Mouse (Mus musculus) CH12.LX (cell line): ENCODE results near the gene Flt1. TPM values are rescaled to one million over a fixed set of nuclear protein-coding genes. Genes with fewer than 3 reads are reported as not detected.
"Not testable (repeated sequence)": the region's sequence is repeated elsewhere in the genome, so short reads cannot be mapped to it uniquely, and the experiment has no call there.

Experiments
- DNase-seq: peaks from one replicate; pipeline ENCODE4 v3.0.0-alpha.2; 2013; ENCODE audit errors: extremely low read depth
- H3K27ac ChIP-seq: 2 replicates; pipeline ENCODE4 v1.5.1; 2012; ENCODE audit warnings: low read depth, mild to moderate bottlenecking, control low read depth, moderate library complexity; ENCODE audit not compliant: insufficient read depth
- H3K27me3 ChIP-seq: replicated peaks from 2 replicates; pipeline ENCODE3; 2012; ENCODE audit warnings: inconsistent platforms
- H3K36me3 ChIP-seq, 2 experiments: replicated peaks in 1 of 2; 2 replicates each; pipeline versions ENCODE3 to v1.6.1; 2012; ENCODE audit warnings: inconsistent platforms in 1 of 2, low read length in 1 of 2, mild to moderate bottlenecking in 1 of 2, mixed read lengths in 1 of 2, moderate library complexity in 1 of 2; ENCODE audit not compliant: control insufficient read depth in 1 of 2, insufficient read depth in 1 of 2
- H3K4me1 ChIP-seq, 2 experiments: 2 replicates each; pipeline ENCODE4 v1.6.1; 2012; ENCODE audit warnings: inconsistent platforms in 1 of 2, moderate library complexity in 1 of 2; ENCODE audit not compliant: insufficient read depth in 2 of 2, control insufficient read depth in 1 of 2
- H3K4me2 ChIP-seq: 2 replicates; pipeline ENCODE4 v1.6.1; 2012; ENCODE audit warnings: low read depth, mild to moderate bottlenecking, control low read depth; ENCODE audit not compliant: poor library complexity, insufficient read depth, severe bottlenecking
- H3K4me3 ChIP-seq, 3 experiments: fragments of 150-350 bp in 1 of 3; sonication (generic) in 1 of 3; replicated peaks in 1 of 3; 2 replicates each; pipeline versions ENCODE3 to v1.5.1; 2011 to 2012; ENCODE audit warnings: low read depth in 2 of 3, low read length in 2 of 3, mild to moderate bottlenecking in 2 of 3, moderate library complexity in 2 of 3, control low read depth in 1 of 3, improper control_type of control experiment in 1 of 3, inconsistent platforms in 1 of 3, mixed read lengths in 1 of 3; ENCODE audit not compliant: poor library complexity in 1 of 3
- H3K79me2 ChIP-seq: replicated peaks from 2 replicates; pipeline ENCODE4 v1.6.1; 2012; ENCODE audit warnings: mild to moderate bottlenecking, moderate library complexity; ENCODE audit not compliant: control insufficient read depth, poor library complexity, insufficient read depth, severe bottlenecking; ENCODE audit errors: extremely low read depth
- H3K9ac ChIP-seq: 2 replicates; pipeline ENCODE4 v1.6.1; 2012; ENCODE audit warnings: low read depth, mild to moderate bottlenecking, control low read depth, moderate library complexity; ENCODE audit not compliant: insufficient read depth
- H3K9me3 ChIP-seq: replicated peaks from 2 replicates; pipeline ENCODE3; 2012; ENCODE audit warnings: low read length, inconsistent platforms, mixed read lengths
- BHLHE40 ChIP-seq: IDR thresholded peaks from 2 replicates; pipeline ENCODE4 v1.6.1; 2011; ENCODE audit warnings: mild to moderate bottlenecking, low read depth, low read length, improper control_type of control experiment
- CHD1 ChIP-seq: IDR thresholded peaks from 2 replicates; pipeline ENCODE4 v1.6.1; 2012; ENCODE audit warnings: low read depth, low read length, improper control_type of control experiment, inconsistent platforms
- CTCF ChIP-seq, 2 experiments: IDR thresholded peaks in 1 of 2; conservative IDR thresholded peaks in 1 of 2; 2 replicates each; pipeline ENCODE4 v1.5.1; 2011 to 2012; ENCODE audit warnings: low read depth in 2 of 2, low read length in 2 of 2, improper control_type of control experiment in 1 of 2, inconsistent platforms in 1 of 2, mild to moderate bottlenecking in 1 of 2, moderate library complexity in 1 of 2
- ELF1 ChIP-seq: IDR thresholded peaks from 2 replicates; pipeline ENCODE4 v1.6.1; 2014; ENCODE audit warnings: low read depth, mild to moderate bottlenecking, inconsistent platforms, low read length, improper control_type of control experiment
- ETS1 ChIP-seq: conservative IDR thresholded peaks from 2 replicates; pipeline ENCODE4 v1.6.1; 2012; ENCODE audit warnings: low read depth, mild to moderate bottlenecking, inconsistent platforms, low read length, improper control_type of control experiment, moderate library complexity
- HCFC1 ChIP-seq: IDR thresholded peaks from 2 replicates; pipeline ENCODE4 v1.6.1; 2012; ENCODE audit warnings: low read depth, mild to moderate bottlenecking, inconsistent platforms, low read length, improper control_type of control experiment
- IRF4 ChIP-seq: IDR thresholded peaks from 2 replicates; pipeline ENCODE4 v1.6.1; 2014; ENCODE audit warnings: low read depth, mild to moderate bottlenecking, inconsistent platforms, low read length, improper control_type of control experiment
- JUN ChIP-seq: IDR thresholded peaks from 2 replicates; pipeline ENCODE4 v1.6.1; 2011; ENCODE audit warnings: low read depth, mild to moderate bottlenecking, low read length, improper control_type of control experiment, moderate library complexity; ENCODE audit not compliant: insufficient read depth
- JUND ChIP-seq: conservative IDR thresholded peaks from 2 replicates; pipeline ENCODE4 v1.6.1; 2011; ENCODE audit warnings: low read depth, low read length, improper control_type of control experiment
- KAT2A ChIP-seq: IDR thresholded peaks from 2 replicates; pipeline ENCODE4 v1.6.1; 2012; ENCODE audit warnings: low read length, improper control_type of control experiment, inconsistent platforms; ENCODE audit not compliant: insufficient replicate concordance
- MAZ ChIP-seq: IDR thresholded peaks from 2 replicates; pipeline ENCODE4 v1.6.1; 2012; ENCODE audit warnings: low read depth, mild to moderate bottlenecking, inconsistent platforms, low read length, improper control_type of control experiment, moderate library complexity
- MEF2A ChIP-seq: IDR thresholded peaks from 2 replicates; pipeline ENCODE4 v1.6.1; 2014; ENCODE audit warnings: low read depth, mild to moderate bottlenecking, inconsistent platforms, low read length, improper control_type of control experiment, borderline replicate concordance
- MXI1 ChIP-seq: IDR thresholded peaks from 2 replicates; pipeline ENCODE4 v1.6.1; 2011; ENCODE audit warnings: mild to moderate bottlenecking, low read depth, low read length, improper control_type of control experiment
- RCOR1 ChIP-seq: conservative IDR thresholded peaks from 2 replicates; pipeline ENCODE4 v1.6.1; 2012; ENCODE audit warnings: low read depth, mild to moderate bottlenecking, inconsistent platforms, low read length, improper control_type of control experiment
- SMC3 ChIP-seq: IDR thresholded peaks from 2 replicates; pipeline ENCODE4 v1.6.1; 2011; ENCODE audit warnings: low read depth, low read length, improper control_type of control experiment
- TBP ChIP-seq: conservative IDR thresholded peaks from 2 replicates; pipeline ENCODE4 v1.6.1; 2011; ENCODE audit warnings: low read depth, low read length, improper control_type of control experiment
- USF1 ChIP-seq: IDR thresholded peaks from 2 replicates; pipeline ENCODE4 v1.6.1; 2014; ENCODE audit warnings: low read depth, mild to moderate bottlenecking, inconsistent platforms, low read length, improper control_type of control experiment
- ZMIZ1 ChIP-seq: IDR thresholded peaks from 2 replicates; pipeline ENCODE4 v1.6.1; 2012; ENCODE audit warnings: low read depth, mild to moderate bottlenecking, inconsistent platforms, low read length, improper control_type of control experiment
- ZNF384 ChIP-seq: IDR thresholded peaks from 2 replicates; pipeline ENCODE4 v1.6.1; 2012; ENCODE audit warnings: low read depth, low read length, improper control_type of control experiment, inconsistent platforms
- dilution Hi-C: fragments of 300-500 bp; cut with MboI; formaldehyde crosslinking; loops from 2 replicates; pipeline ENCODE4 v1.14.3; 2020; ENCODE audit warnings: low sequenced_read_pairs; ENCODE audit not compliant: extremely low pct_unique_long_range_greater_than_20kb, extremely low pct_ligation_motif_present
- in situ Hi-C: fragments of 300-500 bp; cut with MboI; formaldehyde crosslinking; loops from 3 replicates; pipeline ENCODE4 v1.14.3; 2019; ENCODE audit warnings: low sequenced_read_pairs, low pct_ligation_motif_present, low pct_unique_long_range_greater_than_20kb, mixed read lengths
- polyA plus RNA-seq: library from polyadenylated mRNA; unstranded; fragments of >175 nt; gene quantifications from 2 replicates; pipeline ENCODE4 v1.2.1, GENCODE M21; 2012; ENCODE audit warnings: low read depth; ENCODE audit not compliant: insufficient read length
- total RNA-seq, 2 experiments: library from RNA; depleted of rRNA; stranded (reverse); fragments of 300-350 nt in 1 of 2; fragments of >200 nt in 1 of 2; gene quantifications; 2 replicates each; pipeline ENCODE4 v1.2.3; 2012 to 2014

Gene Flt1
- total and polyA plus RNA-seq, 3 experiments = 0.27 to 0.94 (median 0.47) TPM

DNA sequence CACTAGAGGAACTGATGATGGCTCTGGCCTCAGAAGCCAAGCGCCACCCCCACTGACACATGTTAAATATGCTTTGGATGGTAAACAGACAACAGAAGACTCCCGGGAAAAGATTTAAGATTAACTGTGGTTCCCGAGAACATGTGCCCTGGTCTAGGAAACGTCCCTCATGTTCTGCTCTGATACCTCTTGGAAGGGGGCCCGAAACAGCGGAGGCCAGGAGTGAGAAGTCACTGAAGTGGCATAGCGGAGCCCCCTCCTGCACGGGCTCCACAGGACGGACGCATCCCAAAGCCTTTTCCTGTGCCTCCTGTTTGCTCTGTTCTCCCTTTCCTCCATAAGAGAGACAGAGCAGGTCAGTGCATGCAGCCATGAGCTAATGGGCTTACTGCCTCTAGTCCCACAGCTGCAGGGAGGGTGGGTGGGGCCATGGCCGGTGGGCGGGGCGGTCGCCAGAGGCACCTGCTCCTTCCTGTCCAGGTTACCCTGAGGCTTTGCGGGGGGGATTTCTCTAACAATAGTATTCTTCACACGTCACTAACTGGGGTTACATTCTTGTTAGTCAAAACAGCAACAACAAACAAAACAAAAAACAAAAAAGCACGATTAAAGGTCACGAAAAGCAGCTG is 162.2 kb downstream of the Flt1 start:
- Histone ChIP-seq H3K9ac (no peak overlapping the region), H3K27me3 (no peaks in the 10 kb centered on the region), H3K4me3 (peak overlapping the region in 2 of 3 experiments; percentile 8 to 31), H3K27ac (no peak overlapping the region), H3K36me3 (no peaks in the 10 kb centered on the region), H3K4me1 (peaks cover 0 to 21% of the 10 kb centered on the region in 2 experiments; a peak in 3 of 4 replicates), H3K9me3 (no peaks in the 10 kb centered on the region), H3K79me2 (no peaks in the 10 kb centered on the region), H3K4me2 (peak overlapping the region; percentile 58)
- in situ Hi-C loops (no loop called here), dilution Hi-C loops (no loop called here)
- TF ChIP-seq KAT2A (no peak), HCFC1 (no peak)
- DNase-seq = peak; percentile 37

DNA sequence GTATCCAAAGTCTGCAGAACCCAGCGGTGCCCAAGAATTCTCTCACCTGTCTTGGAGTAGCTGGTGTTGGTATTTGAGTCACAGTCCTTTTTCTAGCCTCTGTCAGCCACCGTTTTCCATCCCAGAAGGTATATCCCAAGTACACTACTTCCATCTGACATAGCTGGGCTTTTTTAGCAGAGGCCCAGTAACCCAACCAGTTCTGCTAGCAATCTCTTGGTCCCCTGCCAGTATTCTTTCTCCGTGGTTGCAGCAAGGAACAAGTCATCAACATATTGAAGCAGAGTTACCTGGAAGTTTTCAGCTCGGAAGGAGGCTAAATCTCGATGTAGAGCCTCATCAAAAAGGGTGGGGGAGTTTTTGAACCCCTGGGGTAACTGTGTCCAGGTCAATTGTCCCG is 168.2 kb downstream of the Flt1 start:
- in situ Hi-C loops, H3K9ac ChIP-seq, H3K4me1 ChIP-seq, H3K27ac ChIP-seq, H3K79me2 ChIP-seq, dilution Hi-C loops, H3K36me3 ChIP-seq, H3K9me3 ChIP-seq, H3K27me3 ChIP-seq, H3K4me2 ChIP-seq, H3K4me3 ChIP-seq, DNase-seq: not testable (repeated sequence)

DNA sequence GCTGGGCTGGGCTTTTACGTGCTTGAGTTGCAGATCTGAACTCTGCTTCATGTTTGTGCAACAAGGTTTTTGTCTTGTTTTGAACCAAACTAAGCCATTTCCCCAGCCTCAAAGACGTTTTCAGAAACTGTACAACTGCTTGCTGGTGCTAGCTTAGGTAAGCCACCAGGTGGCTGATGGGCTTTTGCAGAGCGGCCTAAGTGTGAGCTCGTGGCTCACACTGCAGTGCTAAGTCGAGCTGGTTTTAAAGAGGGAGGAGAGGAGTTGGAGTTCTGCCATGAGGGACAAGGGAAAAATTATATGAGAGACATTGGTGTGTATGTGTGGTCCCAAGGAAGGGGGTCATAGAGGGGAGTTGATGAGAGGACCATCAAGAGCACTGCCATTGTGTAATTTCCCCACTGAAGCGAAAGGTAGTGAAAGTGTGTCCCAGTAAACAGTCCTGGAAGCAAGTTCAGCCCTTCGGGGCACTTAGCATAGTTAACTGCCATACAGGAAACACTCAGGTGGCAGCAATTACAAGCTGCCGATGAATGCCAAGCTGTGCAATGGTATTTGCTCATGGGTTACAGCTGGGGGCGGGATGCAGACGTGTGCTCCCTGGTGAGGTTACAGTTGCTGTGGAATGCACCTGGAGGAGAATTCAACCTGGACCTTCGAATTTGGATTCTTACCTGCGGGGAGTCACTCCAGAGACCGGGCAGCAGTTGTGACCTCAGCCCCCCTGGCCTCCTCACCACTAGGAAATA is 173.8 kb downstream of the Flt1 start:
- in situ Hi-C loops = no loop called here
- no peaks in the 10 kb centered on the region for H3K4me1 ChIP-seq
- H3K27me3 ChIP-seq = no peaks in the 10 kb centered on the region
- no peak overlapping the region for H3K4me2 ChIP-seq
- no peak overlapping the region for H3K9ac ChIP-seq
- peaks cover 28 to 49% of the 10 kb centered on the region in 2 experiments for H3K36me3 ChIP-seq
- TF ChIP-seq RCOR1 = no peak
- no peak for TF ChIP-seq MAZ
- no peak for TF ChIP-seq CHD1
- TF ChIP-seq ZNF384 = no peak
- no peak for TF ChIP-seq SMC3
- TF ChIP-seq ZMIZ1 = no peak
- no peak for TF ChIP-seq MEF2A
- no peak for TF ChIP-seq JUND
- TF ChIP-seq JUN = no peak
- no peak for TF ChIP-seq USF1
- no peak for TF ChIP-seq BHLHE40
- no peak for TF ChIP-seq TBP
- TF ChIP-seq MXI1 = no peak
- no peak for TF ChIP-seq ELF1
- no peak for TF ChIP-seq KAT2A
- TF ChIP-seq CTCF (conservative IDR thresholded peaks at IDR 0.05 in 1 of 2, IDR thresholded peaks at IDR 0.05 in 1 of 2; ENCODE audit: low read depth in 2 of 2, low read length in 2 of 2) = no peak
- TF ChIP-seq IRF4 = no peak
- TF ChIP-seq ETS1 = no peak
- H3K9me3 ChIP-seq = no peaks in the 10 kb centered on the region
- no peaks in the 10 kb centered on the region for H3K79me2 ChIP-seq
- no peak for DNase-seq
- no peak overlapping the region for H3K4me3 ChIP-seq
- H3K27ac ChIP-seq = no peak overlapping the region
- dilution Hi-C loops = no loop called here
